In genomic region chr11:116857183-116857850, GRCm38 (mm10) we compare ENCODE assay signal across 24 mouse cellular contexts. TPM values are rescaled to one million over a fixed set of nuclear protein-coding genes. Genes with fewer than 3 reads are reported as not detected.
DNase-seq lines count a peak whose midpoint lies in the region; ATAC-seq and TF ChIP-seq lines count a peak whose summit lies in the region.
"Had no signal": no experiment of that assay in that cellular context is flagged by ENCODE, and none has a peak within 500 bp of the region (broad histone marks: within the 10 kb centered on the region; RNA-seq: fewer than 3 reads in every experiment).

No protein-coding gene starts in this region.

- intact Hi-C loops in heart, postnatal 36 days (cut with DNase I), result no loop called here

- H3K36me3 ChIP-seq in heart, embryonic 12.5 days, result peaks cover 41% of the 10 kb centered on the region
- no peaks in the 10 kb centered on the region for H3K36me3 ChIP-seq in ES-Bruce4 (ENCODE audit: control insufficient read depth, insufficient read depth, low read length, poor library complexity, severe bottlenecking)
- peaks cover 31% of the 10 kb centered on the region for H3K36me3 ChIP-seq in limb, embryonic 10.5 days
- H3K36me3 ChIP-seq in hindbrain, embryonic 12.5 days, result peaks cover 39% of the 10 kb centered on the region
- peaks cover 35% of the 10 kb centered on the region for H3K36me3 ChIP-seq in forebrain, embryonic 15.5 days

- no peaks in the 10 kb centered on the region for H3K27me3 ChIP-seq in heart, embryonic 12.5 days (replicated peaks)
- no peaks in the 10 kb centered on the region for H3K27me3 ChIP-seq in ES-Bruce4 (ENCODE audit: control insufficient read depth, insufficient read depth, low read length, poor library complexity, severe bottlenecking)
- no peaks in the 10 kb centered on the region for H3K27me3 ChIP-seq in limb, embryonic 10.5 days (ENCODE audit: low read depth, poor library complexity, severe bottlenecking)
- H3K27me3 ChIP-seq in hindbrain, embryonic 12.5 days, result no peaks in the 10 kb centered on the region
- no peaks in the 10 kb centered on the region for H3K27me3 ChIP-seq in forebrain, embryonic 15.5 days
- H3K27me3 ChIP-seq: CH12.LX; liver, embryonic 12.5 days; megakaryocyte, embryonic 14.5 days; neural tube, embryonic 15.5 days; Patski had no signal

- H3K4me2 ChIP-seq in heart, embryonic 12.5 days, result no peak overlapping the region
- no peak overlapping the region for H3K4me2 ChIP-seq in hindbrain, embryonic 12.5 days (replicated peaks)
- H3K4me2 ChIP-seq in forebrain, embryonic 15.5 days (replicated peaks), result no peak overlapping the region
- H3K4me2 ChIP-seq: liver, embryonic 12.5 days; neural tube, embryonic 15.5 days had no signal

- no peak for DNase-seq in heart, postnatal 36 days
- DNase-seq in embryo, embryonic 10.5 days (ENCODE audit: low spot score), result peak; percentile 48
- peak; percentile 57 for DNase-seq in limb, embryonic 10.5 days (ENCODE audit: low spot score)
- DNase-seq: adrenal gland, postnatal 14 days; cerebellum, adult 11 months; cerebellum, postnatal 10 days; gastrocnemius, postnatal 36 days; kidney, adult 8-10 months; kidney, postnatal 14 days; lung, adult 2 months; midbrain, embryonic 14.5 days; right cerebral cortex, postnatal 14 days; thymus, postnatal 4 days had no signal

- H3K9ac ChIP-seq in heart, embryonic 12.5 days, result peak overlapping the region; percentile 21; the same call in 1 of the 2 replicates
- H3K9ac ChIP-seq in ES-Bruce4 (ENCODE audit: low read depth, poor library complexity, severe bottlenecking), result no peak overlapping the region
- H3K9ac ChIP-seq in hindbrain, embryonic 12.5 days, result no peak overlapping the region
- no peak overlapping the region for H3K9ac ChIP-seq in forebrain, embryonic 15.5 days (replicated peaks)
- H3K9ac ChIP-seq: liver, embryonic 12.5 days; neural tube, embryonic 15.5 days had no signal

- no peak for TF ChIP-seq EP300 in ES-Bruce4 (IDR thresholded peaks at IDR 0.05; ENCODE audit: insufficient read depth, low read depth, low read length)

- peak overlapping the region; percentile 43 for H3K27ac ChIP-seq in heart, embryonic 12.5 days (ENCODE audit: poor library complexity, severe bottlenecking)
- peak overlapping the region; percentile 4; the same call in 1 of the 2 replicates for H3K27ac ChIP-seq in ES-Bruce4 (ENCODE audit: insufficient read depth, low read length)
- H3K27ac ChIP-seq in limb, embryonic 10.5 days, result peak overlapping the region; percentile 21; the same call in 1 of the 2 replicates
- no peak overlapping the region for H3K27ac ChIP-seq in hindbrain, embryonic 12.5 days
- no peak overlapping the region for H3K27ac ChIP-seq in forebrain, embryonic 15.5 days (replicated peaks)
- H3K27ac ChIP-seq: layer of hippocampus, adult 2 months; liver, embryonic 12.5 days; neural tube, embryonic 15.5 days had no signal

- no peak for ATAC-seq in heart, embryonic 12.5 days (ENCODE audit: insufficient number of reproducible peaks, low FRiP score)
- ATAC-seq in hindbrain, embryonic 12.5 days (ENCODE audit: low FRiP score), result no peak
- ATAC-seq in forebrain, embryonic 15.5 days (replicated peaks), result no peak
- ATAC-seq: forebrain, embryonic 16.5 days; liver, embryonic 12.5 days; Patski had no signal

- 28% methylated on average over 12 of the region's 12 CpGs for WGBS in heart, embryonic 12.5 days
- WGBS in limb, embryonic 10.5 days, result 44% methylated on average over 12 of the region's 12 CpGs
- WGBS in hindbrain, embryonic 12.5 days, result 80% methylated on average over 12 of the region's 12 CpGs
- WGBS in forebrain, embryonic 15.5 days, result 90% methylated on average over 12 of the region's 12 CpGs

- H3K9me3 ChIP-seq in heart, embryonic 12.5 days (replicated peaks), result no peaks in the 10 kb centered on the region
- no peaks in the 10 kb centered on the region for H3K9me3 ChIP-seq in ES-Bruce4 (replicated peaks; ENCODE audit: control insufficient read depth, insufficient read depth, low read length, poor library complexity, severe bottlenecking)
- no peaks in the 10 kb centered on the region for H3K9me3 ChIP-seq in limb, embryonic 10.5 days (replicated peaks)
- no peaks in the 10 kb centered on the region for H3K9me3 ChIP-seq in hindbrain, embryonic 12.5 days (replicated peaks)
- no peaks in the 10 kb centered on the region for H3K9me3 ChIP-seq in forebrain, embryonic 15.5 days
- H3K9me3 ChIP-seq: liver, embryonic 12.5 days; megakaryocyte, embryonic 14.5 days; neural tube, embryonic 15.5 days had no signal

- no peak for TF ChIP-seq POLR2A in ES-Bruce4 (IDR thresholded peaks at IDR 0.05; ENCODE audit: insufficient read depth, low read length)

- peaks cover 24% of the 10 kb centered on the region for H3K4me1 ChIP-seq in heart, embryonic 12.5 days (replicated peaks)
- H3K4me1 ChIP-seq in ES-Bruce4 (ENCODE audit: control insufficient read depth, insufficient read depth, low read length), result no peaks in the 10 kb centered on the region
- H3K4me1 ChIP-seq in limb, embryonic 10.5 days, result peaks cover 26% of the 10 kb centered on the region
- peaks cover 20% of the 10 kb centered on the region for H3K4me1 ChIP-seq in hindbrain, embryonic 12.5 days
- peaks cover 20% of the 10 kb centered on the region for H3K4me1 ChIP-seq in forebrain, embryonic 15.5 days

- no peak overlapping the region for H3K4me3 ChIP-seq in heart, embryonic 12.5 days
- H3K4me3 ChIP-seq in ES-Bruce4 (ENCODE audit: low read depth, low read length), result no peak overlapping the region
- H3K4me3 ChIP-seq in limb, embryonic 10.5 days, result no peak overlapping the region
- H3K4me3 ChIP-seq in hindbrain, embryonic 12.5 days, result no peak overlapping the region
- no peak overlapping the region for H3K4me3 ChIP-seq in forebrain, embryonic 15.5 days
- H3K4me3 ChIP-seq: layer of hippocampus, adult 2 months; liver, embryonic 12.5 days; megakaryocyte, embryonic 14.5 days; neural tube, embryonic 15.5 days had no signal

- no peak for TF ChIP-seq CTCF in ES-Bruce4 (IDR thresholded peaks at IDR 0.05; ENCODE audit: low read depth, low read length)

RNA-seq across cellular contexts. Expression of gene Srsf2, which starts 4.4 kb away (rescaled TPM):
- polyA plus RNA-seq in heart, embryonic 12.5 days (2016; fragmentation: Nextera tagmentation; extraction: Ambion mirVana), result 605 and 640 TPM in 2 replicates
- total RNA-seq in heart, postnatal 36 days (2021), result 100 to 1,000 TPM in 1 of 2 experiments, 10 to 100 TPM in 1; 94.5 to 116 TPM
- 414 and 425 TPM in 2 replicates for polyA plus RNA-seq in ES-Bruce4 (2011; ENCODE audit: insufficient read depth, insufficient read length, low read depth, missing spikeins)
- 925 and 971 TPM in 2 replicates for polyA plus RNA-seq in limb, embryonic 10.5 days (2016; fragmentation: Nextera tagmentation; extraction: Ambion mirVana)
- 822 and 828 TPM in 2 replicates for polyA plus RNA-seq in hindbrain, embryonic 12.5 days (2016; fragmentation: Nextera tagmentation; extraction: Ambion mirVana)
- polyA plus RNA-seq in forebrain, embryonic 15.5 days (2015; fragmentation: Nextera tagmentation; extraction: Ambion mirVana), result 637 and 680 TPM in 2 replicates

RNA-seq across cellular contexts. Expression of gene Mfsd11, which starts 5.1 kb away (rescaled TPM):
- 37.6 and 39.9 TPM in 2 replicates for polyA plus RNA-seq in heart, embryonic 12.5 days (2016; fragmentation: Nextera tagmentation; extraction: Ambion mirVana)
- total RNA-seq in heart, postnatal 36 days (2021), result 10 to 100 TPM; 30.3 to 33.5 TPM
- polyA plus RNA-seq in ES-Bruce4 (2011; ENCODE audit: insufficient read depth, insufficient read length, low read depth, missing spikeins), result 14.6 and 15.1 TPM in 2 replicates
- 17.9 and 22.5 TPM in 2 replicates for polyA plus RNA-seq in limb, embryonic 10.5 days (2016; fragmentation: Nextera tagmentation; extraction: Ambion mirVana)
- polyA plus RNA-seq in hindbrain, embryonic 12.5 days (2016; fragmentation: Nextera tagmentation; extraction: Ambion mirVana), result 43.3 and 47.6 TPM in 2 replicates
- polyA plus RNA-seq in forebrain, embryonic 15.5 days (2015; fragmentation: Nextera tagmentation; extraction: Ambion mirVana), result 49.8 and 54.9 TPM in 2 replicates

RNA-seq across cellular contexts. Expression of gene Jmjd6, which starts 14.1 kb away (rescaled TPM):
- polyA plus RNA-seq in heart, embryonic 12.5 days (2016; fragmentation: Nextera tagmentation; extraction: Ambion mirVana), result 76.9 and 77.8 TPM in 2 replicates
- total RNA-seq in heart, postnatal 36 days (2021), result 10 to 100 TPM; 29.5 to 34.9 TPM
- 45.6 and 49.0 TPM in 2 replicates for polyA plus RNA-seq in ES-Bruce4 (2011; ENCODE audit: insufficient read depth, insufficient read length, low read depth, missing spikeins)
- polyA plus RNA-seq in limb, embryonic 10.5 days (2016; fragmentation: Nextera tagmentation; extraction: Ambion mirVana), result 93.1 and 111 TPM in 2 replicates
- 82.3 and 82.9 TPM in 2 replicates for polyA plus RNA-seq in hindbrain, embryonic 12.5 days (2016; fragmentation: Nextera tagmentation; extraction: Ambion mirVana)
- polyA plus RNA-seq in forebrain, embryonic 15.5 days (2015; fragmentation: Nextera tagmentation; extraction: Ambion mirVana), result 76.7 and 78.5 TPM in 2 replicates

RNA-seq across cellular contexts. Expression of gene Mettl23, which starts 14.2 kb away (rescaled TPM):
- polyA plus RNA-seq in heart, embryonic 12.5 days (2016; fragmentation: Nextera tagmentation; extraction: Ambion mirVana), result 55.5 and 57.4 TPM in 2 replicates
- 10 to 100 TPM; 40.0 to 41.1 TPM for total RNA-seq in heart, postnatal 36 days (2021)
- polyA plus RNA-seq in ES-Bruce4 (2011; ENCODE audit: insufficient read depth, insufficient read length, low read depth, missing spikeins), result 27.5 TPM in 2 replicates
- 56.5 and 59.5 TPM in 2 replicates for polyA plus RNA-seq in limb, embryonic 10.5 days (2016; fragmentation: Nextera tagmentation; extraction: Ambion mirVana)
- 56.1 and 64.9 TPM in 2 replicates for polyA plus RNA-seq in hindbrain, embryonic 12.5 days (2016; fragmentation: Nextera tagmentation; extraction: Ambion mirVana)
- 81.9 and 87.5 TPM in 2 replicates for polyA plus RNA-seq in forebrain, embryonic 15.5 days (2015; fragmentation: Nextera tagmentation; extraction: Ambion mirVana)

RNA-seq across cellular contexts. Expression of gene Mxra7, which starts 29.5 kb away (rescaled TPM):
- polyA plus RNA-seq in heart, embryonic 12.5 days (2016; fragmentation: Nextera tagmentation; extraction: Ambion mirVana), result 24.7 and 27.0 TPM in 2 replicates
- 10 to 100 TPM; 18.1 to 21.1 TPM for total RNA-seq in heart, postnatal 36 days (2021)
- 20.4 and 22.1 TPM in 2 replicates for polyA plus RNA-seq in ES-Bruce4 (2011; ENCODE audit: insufficient read depth, insufficient read length, low read depth, missing spikeins)
- 13.9 and 14.9 TPM in 2 replicates for polyA plus RNA-seq in limb, embryonic 10.5 days (2016; fragmentation: Nextera tagmentation; extraction: Ambion mirVana)
- 95.0 and 105 TPM in 2 replicates for polyA plus RNA-seq in hindbrain, embryonic 12.5 days (2016; fragmentation: Nextera tagmentation; extraction: Ambion mirVana)
- 7.6 and 10.7 TPM in 2 replicates for polyA plus RNA-seq in forebrain, embryonic 15.5 days (2015; fragmentation: Nextera tagmentation; extraction: Ambion mirVana)
- total RNA-seq: CH12.LX had no signal

Comparison
In these comparisons a context has a peak if more than half of its experiments do, and no peak if none do; other contexts are left out.
1. H3K27ac ChIP-seq: peak in heart, embryonic 12.5 days (single experiment), ES-Bruce4 (single experiment) and limb, embryonic 10.5 days (single experiment); none in hindbrain, embryonic 12.5 days (single experiment) and forebrain, embryonic 15.5 days (single experiment).
2. DNase-seq: peak in embryo, embryonic 10.5 days (single experiment) and limb, embryonic 10.5 days (single experiment); none in heart, postnatal 36 days (0 of 2).